ENCODE assay signal across 7 mouse cellular contexts in the genomic region with DNA sequence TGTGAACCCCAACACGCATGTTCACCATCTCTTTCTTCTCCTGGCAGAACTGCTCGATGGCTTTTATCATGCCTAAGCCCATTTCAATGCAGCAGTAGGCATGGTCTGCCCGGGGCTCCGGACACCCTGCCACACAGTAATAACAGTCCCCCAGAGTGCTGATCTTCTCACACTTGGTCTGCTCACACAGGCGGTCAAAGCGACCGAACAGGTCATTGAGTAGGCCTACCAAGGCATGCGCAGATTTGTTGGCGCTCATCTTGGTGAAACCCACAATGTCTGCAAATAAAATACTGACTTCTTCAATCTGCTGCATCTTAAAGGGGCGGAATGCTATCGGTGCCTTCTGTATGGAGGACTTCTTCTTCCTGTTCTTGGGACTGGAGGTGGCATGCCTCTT. TPM values are rescaled to one million over a fixed set of nuclear protein-coding genes. Genes with fewer than 3 reads are reported as not detected.
DNase-seq lines count a peak whose midpoint lies in the region; ATAC-seq lines count a peak whose summit lies in the region.

No protein-coding gene starts in this region.

- peak overlapping the region; percentile 97; the same call in 1 of the 2 replicates for H3K4me2 ChIP-seq in heart, embryonic 15.5 days
- peak overlapping the region; percentile 97 for H3K4me2 ChIP-seq in forebrain, embryonic 16.5 days (ENCODE audit: low read length)
- H3K4me2 ChIP-seq in midbrain, embryonic 15.5 days: peak overlapping the region; percentile 93

- no peak overlapping the region for H3K27ac ChIP-seq in heart, embryonic 15.5 days
- H3K27ac ChIP-seq in forebrain, embryonic 16.5 days (ENCODE audit: low read length): no peak overlapping the region
- H3K27ac ChIP-seq in midbrain, embryonic 15.5 days: no peak overlapping the region

- WGBS in heart, embryonic 15.5 days: 94% methylated on average over 11 of the region's 11 CpGs
- 93% methylated on average over 11 of the region's 11 CpGs for WGBS in forebrain, embryonic 16.5 days
- WGBS in midbrain, embryonic 15.5 days: 91% methylated on average over 11 of the region's 11 CpGs

- no peak for DNase-seq in heart, postnatal 10 days
- peak; percentile 28 for DNase-seq in MEL-GATA-1-ER (ENCODE audit: extremely low read depth, low read depth)
- no peak for DNase-seq in spleen, postnatal 36 days (ENCODE audit: low spot score in 2 of 2)

- peaks cover 41% of the 10 kb centered on the region for H3K4me1 ChIP-seq in heart, embryonic 15.5 days (replicated peaks)
- peaks cover 46% of the 10 kb centered on the region for H3K4me1 ChIP-seq in forebrain, embryonic 16.5 days (replicated peaks; ENCODE audit: control insufficient read depth, insufficient read depth, low read length)
- H3K4me1 ChIP-seq in midbrain, embryonic 15.5 days: peaks cover 66% of the 10 kb centered on the region

- H3K36me3 ChIP-seq in heart, embryonic 15.5 days: no peaks in the 10 kb centered on the region
- H3K36me3 ChIP-seq in forebrain, embryonic 16.5 days (ENCODE audit: control insufficient read depth, insufficient read depth): no peaks in the 10 kb centered on the region
- no peaks in the 10 kb centered on the region for H3K36me3 ChIP-seq in midbrain, embryonic 15.5 days (replicated peaks)

- intact Hi-C loops in heart, postnatal 10 days (cut with DNase I): loop anchor here (2.0 kb wide), 1 partner anchor 101 kb away; no protein-coding TSS in a partner anchor

- H3K4me3 ChIP-seq in heart, embryonic 15.5 days: no peak overlapping the region
- H3K4me3 ChIP-seq in forebrain, embryonic 16.5 days (replicated peaks; ENCODE audit: low read length): peak overlapping the region; percentile 87; the same call in 1 of the 2 replicates
- peak overlapping the region; percentile 87 for H3K4me3 ChIP-seq in midbrain, embryonic 15.5 days

- H3K27me3 ChIP-seq in heart, embryonic 15.5 days: peaks cover 12% of the 10 kb centered on the region
- H3K27me3 ChIP-seq in forebrain, embryonic 16.5 days (replicated peaks; ENCODE audit: control insufficient read depth, insufficient read depth, low read length): peaks cover 5% of the 10 kb centered on the region; the same call in 1 of the 2 replicates
- H3K27me3 ChIP-seq in midbrain, embryonic 15.5 days (replicated peaks): no peaks in the 10 kb centered on the region; the same call in 1 of the 2 replicates

- ATAC-seq in heart, embryonic 15.5 days (replicated peaks; ENCODE audit: insufficient number of reproducible peaks, insufficient read depth, low FRiP score, low read depth): no peak
- no peak for ATAC-seq in forebrain, embryonic 16.5 days
- no peak for ATAC-seq in midbrain, embryonic 15.5 days (replicated peaks)
- no peak for ATAC-seq in inflammation-experienced regulatory T-cells, adult 6 months

- H3K9ac ChIP-seq in heart, embryonic 15.5 days: no peak overlapping the region
- no peak overlapping the region for H3K9ac ChIP-seq in forebrain, embryonic 16.5 days (replicated peaks; ENCODE audit: low read depth, low read length)
- H3K9ac ChIP-seq in midbrain, embryonic 15.5 days: no peak overlapping the region

- H3K9me3 ChIP-seq in heart, embryonic 15.5 days (replicated peaks): no peaks in the 10 kb centered on the region
- H3K9me3 ChIP-seq in forebrain, embryonic 16.5 days (ENCODE audit: control insufficient read depth, low read length): no peaks in the 10 kb centered on the region
- H3K9me3 ChIP-seq in midbrain, embryonic 15.5 days: no peaks in the 10 kb centered on the region

RNA-seq across cellular contexts. Expression of gene Adcy9, which starts 2.2 kb away (rescaled TPM):
- polyA plus RNA-seq in heart, embryonic 15.5 days (2015; fragmentation: Nextera tagmentation; extraction: Ambion mirVana): 1.1 and 1.5 TPM in 2 replicates
- total RNA-seq in heart, postnatal 10 days (2021): 10 to 100 TPM; 20.8 to 21.6 TPM
- 2.5 and 2.8 TPM in 2 replicates for polyA plus RNA-seq in forebrain, embryonic 16.5 days (2015; fragmentation: Nextera tagmentation; extraction: Ambion mirVana)
- 4.2 and 4.6 TPM in 2 replicates for polyA plus RNA-seq in midbrain, embryonic 15.5 days (2015; fragmentation: Nextera tagmentation; extraction: Ambion mirVana)
- under 1 TPM in 2 of 3 experiments, not detected in 1; 0.12 to 0.49 TPM for polyA plus RNA-seq in inflammation-experienced regulatory T-cells, adult 6 months (2017; shearing (Covaris generic))
